Mouse (Mus musculus) frontal cortex, postnatal 36 days (tissue): ENCODE measurements around the gene Kat6b.
A peak's percentile ranks its signal among the peaks of the same experiment; 100 is the strongest.

Source experiments
- DNase-seq, 2 experiments: peaks; one replicate each; pipeline ENCODE4 v3.0.0; 2022; ENCODE audit warnings: low spot score in 2 of 2

Kat6b gene

DNA sequence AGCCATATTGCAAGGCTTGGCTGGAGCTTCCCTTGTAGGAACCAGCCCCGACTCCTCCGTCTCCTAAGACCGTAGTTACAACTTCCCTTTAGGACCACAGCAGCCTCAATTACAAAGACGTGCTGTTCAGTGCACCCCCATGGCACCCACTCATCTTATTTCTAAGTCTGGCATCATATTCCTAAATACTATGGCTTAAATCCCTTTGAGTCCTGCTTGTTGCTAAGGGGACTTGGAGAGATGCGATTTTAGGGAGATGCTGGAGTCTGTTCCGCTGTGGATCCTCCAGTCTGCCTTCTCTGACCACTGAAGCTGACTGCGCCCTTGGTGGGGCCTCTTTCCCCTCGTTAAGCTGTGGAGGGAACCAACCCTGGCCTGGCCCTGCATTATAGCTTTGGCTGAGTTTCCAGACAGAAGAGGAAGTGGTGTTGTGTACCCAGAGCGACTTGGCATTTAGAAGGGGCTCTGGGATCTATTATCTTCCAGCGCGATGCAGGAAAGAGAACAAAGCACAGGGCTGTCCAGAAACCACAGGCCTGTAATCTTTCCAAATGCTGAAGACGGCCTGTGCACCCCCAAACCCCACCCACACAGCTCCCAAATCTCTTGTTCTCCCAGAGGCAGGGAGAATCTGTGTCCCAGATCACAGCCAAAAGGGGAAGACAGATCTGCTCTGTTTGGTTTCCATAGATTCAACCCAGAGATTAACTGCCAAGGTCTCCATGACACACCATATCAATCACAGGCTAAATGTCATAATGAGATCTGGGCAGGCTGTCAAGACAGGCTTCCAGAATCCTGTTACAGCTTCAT, 225.7 kb downstream of the Kat6b start:
- peak; percentile 50 to 58 for DNase-seq

DNA sequence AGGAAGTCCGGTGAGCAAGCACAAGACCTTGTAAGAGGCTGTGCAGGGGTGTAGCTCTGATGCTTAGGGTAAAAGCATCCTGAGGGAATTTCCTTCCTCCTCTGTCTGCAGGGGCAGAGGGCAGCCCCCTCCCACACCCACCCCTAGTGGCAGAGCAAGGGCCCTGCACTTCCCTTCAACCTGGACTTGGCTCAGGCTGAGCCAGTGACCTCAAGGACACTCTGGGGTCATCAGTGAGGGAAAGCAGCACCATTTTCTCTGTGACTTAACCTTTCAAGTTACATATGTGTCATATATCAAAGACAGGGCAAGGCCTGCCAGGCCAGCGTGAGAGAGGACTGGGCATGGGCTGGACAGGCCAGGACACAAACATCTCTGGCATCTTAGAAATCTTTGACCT, 228.3 kb downstream of the Kat6b start:
- DNase-seq: no peak

GRCm38 (mm10) chr14:21711231-21711630, 230.0 kb downstream of the Kat6b start:
- no peak for DNase-seq

GRCm38 (mm10) chr14:21714486-21714885, 233.3 kb downstream of the Kat6b start, which contains the start of gene Dupd1:
TSS of gene Dupd1 (minus strand) at chr14:21714576.
- no peak for DNase-seq

- no peak for DNase-seq
Observed at GRCm38 (mm10) chr14:21719646-21720383, 238.6 kb downstream of the Kat6b start.

- DNase-seq: no peak
Observed at GRCm38 (mm10) chr14:21720430-21721205, 239.4 kb downstream of the Kat6b start.
